Mouse (Mus musculus) liver, embryonic 14.5 days (tissue): Measurements from ENCODE around the gene Galnt16. TPM values are rescaled to one million over a fixed set of nuclear protein-coding genes. Genes with fewer than 3 reads are reported as not detected.

Experiments
- ATAC-seq: fragments of 200-750 bp; cut with Nextera tagmentation; 2 replicates; pipeline ENCODE4 v1.8.0; 2017; ENCODE audit warnings: moderate number of reproducible peaks, mild to moderate bottlenecking, moderate library complexity; ENCODE audit not compliant: insufficient read depth
- DNase-seq, 3 experiments: peaks; one replicate each; pipeline ENCODE4 v3.0.0-alpha.2; 2012 to 2013; ENCODE audit warnings: low read depth in 3 of 3, low spot score in 3 of 3
- H3K27ac ChIP-seq: fragments of 300-500 bp; sonication (generic); 2 replicates; pipeline ENCODE4 v1.5.1; 2014; ENCODE audit warnings: moderate library complexity, mild to moderate bottlenecking, control low read depth, inconsistent platforms
- H3K27me3 ChIP-seq: fragments of 300-500 bp; sonication (generic); 2 replicates; pipeline ENCODE4 v1.6.1; 2014; ENCODE audit warnings: mild to moderate bottlenecking, low read length, moderate library complexity; ENCODE audit not compliant: control insufficient read depth, insufficient read depth
- H3K36me3 ChIP-seq: fragments of 300-500 bp; sonication (generic); replicated peaks from 2 replicates; pipeline ENCODE4 v1.6.1; 2014; ENCODE audit warnings: low read depth; ENCODE audit not compliant: control insufficient read depth, insufficient read depth
- H3K4me1 ChIP-seq, 2 experiments: fragments of 200-500 bp in 1 of 2; fragments of 300-500 bp in 1 of 2; sonication (generic) in 1 of 2; replicated peaks; 2 replicates each; pipeline ENCODE4 v1.6.1; 2012 to 2014; ENCODE audit warnings: antibody characterized with exemption in 1 of 2, inconsistent platforms in 1 of 2, low read length in 1 of 2; ENCODE audit not compliant: control insufficient read depth in 2 of 2, insufficient read depth in 2 of 2
- H3K4me2 ChIP-seq: fragments of 300-500 bp; sonication (generic); 2 replicates; pipeline ENCODE4 v1.6.1; 2014; ENCODE audit warnings: low read depth, mild to moderate bottlenecking, control low read depth, moderate library complexity
- H3K4me3 ChIP-seq, 2 experiments: fragments of 200-500 bp in 1 of 2; fragments of 300-500 bp in 1 of 2; sonication (generic) in 1 of 2; 2 replicates each; pipeline ENCODE4 v1.5.1; 2012 to 2014; ENCODE audit warnings: low read depth in 2 of 2, low read length in 2 of 2, mild to moderate bottlenecking in 2 of 2, control low read depth in 1 of 2, inconsistent platforms in 1 of 2, moderate library complexity in 1 of 2; ENCODE audit not compliant: insufficient read depth in 1 of 2
- H3K9ac ChIP-seq: fragments of 300-500 bp; sonication (generic); replicated peaks from 2 replicates; pipeline ENCODE4 v1.6.1; 2014; ENCODE audit warnings: mild to moderate bottlenecking, control low read depth, moderate library complexity
- H3K9me3 ChIP-seq: fragments of 300-500 bp; sonication (generic); 2 replicates; pipeline ENCODE4 v1.6.1; 2016; ENCODE audit warnings: low read length, mixed read lengths; ENCODE audit not compliant: control insufficient read depth
- CTCF ChIP-seq: IDR thresholded peaks from 2 replicates; pipeline ENCODE4 v1.5.1; 2016; ENCODE audit warnings: antibody characterized with exemption, low read depth, control low read depth
- EP300 ChIP-seq: IDR thresholded peaks from 2 replicates; pipeline ENCODE4 v1.6.1; 2016; ENCODE audit warnings: antibody characterized with exemption, low read depth
- WGBS: fragments of 180-500 bp; shearing (Covaris S2); extraction: QIAGEN DNeasy Blood & Tissue Kit; methylation state at CpG from one replicate; pipeline ENCODE4 v1.1.7; 2014; ENCODE audit not compliant: insufficient replicate concordance; 5-methylcytosine and 5-hydroxymethylcytosine counted together
- polyA plus RNA-seq, 2 experiments: library from polyadenylated mRNA; depleted of rRNA in 1 of 2; stranded (reverse) in 1 of 2; unstranded in 1 of 2; fragments of >200 nt; fragmentation: Nextera tagmentation in 1 of 2; extraction: Ambion mirVana in 1 of 2; gene quantifications; 2 replicates each; pipeline versions ENCODE4 v1.2.1 to v1.2.3; 2012 to 2014

Gene Galnt16
- polyA plus RNA-seq, 2 experiments: 0.04 to 0.07 TPM

- no peak overlapping the region for H3K4me3 ChIP-seq
These were observed 51.5 kb downstream of the Galnt16 start for GRCm38 (mm10) chr12:80569561-80569960.

GRCm38 (mm10) chr12:80574318-80574717, 56.2 kb downstream of the Galnt16 start:
- H3K36me3 ChIP-seq: no peaks in the 10 kb centered on the region
- H3K4me1 ChIP-seq: no peaks in the 10 kb centered on the region
- H3K27me3 ChIP-seq: no peaks in the 10 kb centered on the region; the same call in 1 of the 2 replicates
- TF ChIP-seq EP300 (no peak), CTCF (no peak)
- no peaks in the 10 kb centered on the region for H3K9me3 ChIP-seq
- no peak overlapping the region for H3K4me3 ChIP-seq
- WGBS: 68% methylated on average over 4 of the region's 4 CpGs
- H3K9ac ChIP-seq: no peak overlapping the region
- DNase-seq: no peak
- no peak overlapping the region for H3K4me2 ChIP-seq
- no peak for ATAC-seq
- H3K27ac ChIP-seq: no peak overlapping the region

More at GRCm38 (mm10) chr12:80569561-80569960, 51.5 kb downstream of the Galnt16 start:
- Histone ChIP-seq H3K27ac (no peak overlapping the region), H3K4me2 (no peak overlapping the region), H3K9me3 (no peaks in the 10 kb centered on the region), H3K4me1 (no peaks in the 10 kb centered on the region), H3K36me3 (no peaks in the 10 kb centered on the region), H3K27me3 (no peaks in the 10 kb centered on the region; the same call in 1 of the 2 replicates), H3K9ac (no peak overlapping the region)
- no peak for ATAC-seq
- DNase-seq: no peak
- TF ChIP-seq EP300: no peak
- TF ChIP-seq CTCF: no peak
- WGBS: 41% methylated on average over 2 of the region's 2 CpGs

GRCm38 (mm10) chr12:80574825-80575371, 56.8 kb downstream of the Galnt16 start:
- Histone ChIP-seq H3K4me3 (no peak overlapping the region), H3K9me3 (no peaks in the 10 kb centered on the region), H3K27me3 (no peaks in the 10 kb centered on the region; the same call in 1 of the 2 replicates), H3K4me2 (no peak overlapping the region), H3K9ac (no peak overlapping the region), H3K27ac (no peak overlapping the region), H3K36me3 (no peaks in the 10 kb centered on the region), H3K4me1 (no peaks in the 10 kb centered on the region)
- TF ChIP-seq EP300: no peak
- no peak for TF ChIP-seq CTCF
- ATAC-seq: no peak
- 32% methylated on average over 15 of the region's 15 CpGs for WGBS
- no peak for DNase-seq

- 56% methylated on average over 5 of the region's 5 CpGs for WGBS
- peak; percentile 76 for TF ChIP-seq CTCF
- no peak for TF ChIP-seq EP300
- H3K4me2 ChIP-seq: no peak overlapping the region
- H3K9me3 ChIP-seq: no peaks in the 10 kb centered on the region
- DNase-seq (peak in 1 of 3 experiments; percentile 5), ATAC-seq (no peak)
- no peaks in the 10 kb centered on the region for H3K4me1 ChIP-seq
- no peaks in the 10 kb centered on the region for H3K36me3 ChIP-seq
- H3K27ac ChIP-seq: no peak overlapping the region
- H3K4me3 ChIP-seq: no peak overlapping the region
- no peak overlapping the region for H3K9ac ChIP-seq
- H3K27me3 ChIP-seq: no peaks in the 10 kb centered on the region
These were observed 59.0 kb downstream of the Galnt16 start for GRCm38 (mm10) chr12:80577049-80577448.

GRCm38 (mm10) chr12:80581357-80581756, 63.3 kb downstream of the Galnt16 start:
- DNase-seq (no peak), ATAC-seq (no peak)
- WGBS: 43% methylated on average over 5 of the region's 5 CpGs
- H3K27ac ChIP-seq: no peak overlapping the region
- TF ChIP-seq CTCF (no peak), EP300 (no peak)
- H3K36me3 ChIP-seq: no peaks in the 10 kb centered on the region
- no peak overlapping the region for H3K4me3 ChIP-seq
- no peaks in the 10 kb centered on the region for H3K9me3 ChIP-seq
- no peak overlapping the region for H3K9ac ChIP-seq
- H3K27me3 ChIP-seq: no peaks in the 10 kb centered on the region
- H3K4me2 ChIP-seq: no peak overlapping the region
- no peaks in the 10 kb centered on the region for H3K4me1 ChIP-seq
